Mouse (Mus musculus): ENCODE results near the gene Rilpl1. TPM values are rescaled to one million over a fixed set of nuclear protein-coding genes. Genes with fewer than 3 reads are reported as not detected.
"Not testable (repeated sequence)": the region's sequence is repeated elsewhere in the genome, so short reads cannot be mapped to it uniquely, and the experiment has no call there.

Gene Rilpl1
- polyA plus RNA-seq, 1 experiment, result 22.7 TPM

- WGBS, result 96% methylated on average over 6 of the region's 6 CpGs
- H3K27me3 ChIP-seq (ENCODE audit: control insufficient read depth, insufficient read depth, low read length), result no peaks in the 10 kb centered on the region
- DNase-seq, result no peak
Observed at GRCm38 (mm10) chr5:124509200-124509599, 22.0 kb downstream of the Rilpl1 start.

GRCm38 (mm10) chr5:124506731-124507359 lies 24.3 kb downstream of the Rilpl1 start:
- no peak for DNase-seq
- Histone ChIP-seq H3K27me3 (ENCODE audit: control insufficient read depth, insufficient read depth, low read length) (no peaks in the 10 kb centered on the region), H3K4me3 (replicated peaks; ENCODE audit: insufficient read depth, low read depth, low read length) (no peak overlapping the region), H3K27ac (ENCODE audit: insufficient read depth, low read length) (no peak overlapping the region), H3K4me1 (ENCODE audit: control insufficient read depth, insufficient read depth, low read length) (no peaks in the 10 kb centered on the region)
- TF ChIP-seq POLR2A (IDR thresholded peaks at IDR 0.05; ENCODE audit: borderline replicate concordance, insufficient read depth, low read length) (no peak), CTCF (IDR thresholded peaks at IDR 0.05; ENCODE audit: borderline replicate concordance, insufficient read depth, low read depth, low read length) (no peak)
- 85% methylated on average over 10 of the region's 10 CpGs for WGBS

More at GRCm38 (mm10) chr5:124509200-124509599, 22.0 kb downstream of the Rilpl1 start:
- TF ChIP-seq CTCF (IDR thresholded peaks at IDR 0.05; ENCODE audit: borderline replicate concordance, insufficient read depth, low read depth, low read length) (no peak), POLR2A (IDR thresholded peaks at IDR 0.05; ENCODE audit: borderline replicate concordance, insufficient read depth, low read length) (no peak)
- Histone ChIP-seq H3K4me1 (ENCODE audit: control insufficient read depth, insufficient read depth, low read length) (no peaks in the 10 kb centered on the region), H3K4me3 (replicated peaks; ENCODE audit: insufficient read depth, low read depth, low read length) (no peak overlapping the region), H3K27ac (ENCODE audit: insufficient read depth, low read length) (no peak overlapping the region)

GRCm38 (mm10) chr5:124505235-124505634 lies 26.0 kb downstream of the Rilpl1 start:
- WGBS, result 94% methylated on average over 4 of the region's 4 CpGs
- no peaks in the 10 kb centered on the region for H3K4me1 ChIP-seq (ENCODE audit: control insufficient read depth, insufficient read depth, low read length)
- H3K27ac ChIP-seq (ENCODE audit: insufficient read depth, low read length), result no peak overlapping the region
- TF ChIP-seq POLR2A (IDR thresholded peaks at IDR 0.05; ENCODE audit: borderline replicate concordance, insufficient read depth, low read length) (no peak), CTCF (IDR thresholded peaks at IDR 0.05; ENCODE audit: borderline replicate concordance, insufficient read depth, low read depth, low read length) (no peak)
- H3K27me3 ChIP-seq (ENCODE audit: control insufficient read depth, insufficient read depth, low read length), result no peaks in the 10 kb centered on the region
- no peak overlapping the region for H3K4me3 ChIP-seq (replicated peaks; ENCODE audit: insufficient read depth, low read depth, low read length)
- DNase-seq, result no peak

- 71% methylated on average over 14 of the region's 14 CpGs for whole genome bisulfite sequencing
- Histone ChIP-seq H3K4me3 (replicated peaks; ENCODE audit: insufficient read depth, low read depth, low read length) (no peak overlapping the region), H3K27me3 (ENCODE audit: control insufficient read depth, insufficient read depth, low read length) (no peaks in the 10 kb centered on the region), H3K27ac (ENCODE audit: insufficient read depth, low read length) (no peak overlapping the region), H3K4me1 (ENCODE audit: control insufficient read depth, insufficient read depth, low read length) (no peaks in the 10 kb centered on the region)
- TF ChIP-seq POLR2A (IDR thresholded peaks at IDR 0.05; ENCODE audit: borderline replicate concordance, insufficient read depth, low read length) (no peak), CTCF (IDR thresholded peaks at IDR 0.05; ENCODE audit: borderline replicate concordance, insufficient read depth, low read depth, low read length) (no peak)
- DNase-seq, result no peak
Observed at GRCm38 (mm10) chr5:124503742-124504141, 27.4 kb downstream of the Rilpl1 start.

GRCm38 (mm10) chr5:124501541-124501940 lies 29.6 kb downstream of the Rilpl1 start:
- no peak for TF ChIP-seq POLR2A (IDR thresholded peaks at IDR 0.05; ENCODE audit: borderline replicate concordance, insufficient read depth, low read length)
- TF ChIP-seq CTCF (IDR thresholded peaks at IDR 0.05; ENCODE audit: borderline replicate concordance, insufficient read depth, low read depth, low read length), result no peak
- no peaks in the 10 kb centered on the region for H3K4me1 ChIP-seq (ENCODE audit: control insufficient read depth, insufficient read depth, low read length)
- H3K27ac ChIP-seq (ENCODE audit: insufficient read depth, low read length), result no peak overlapping the region
- H3K4me3 ChIP-seq (replicated peaks; ENCODE audit: insufficient read depth, low read depth, low read length), result no peak overlapping the region
- 82% methylated on average over 10 of the region's 10 CpGs for WGBS
- no peaks in the 10 kb centered on the region for H3K27me3 ChIP-seq (ENCODE audit: control insufficient read depth, insufficient read depth, low read length)
- no peak for DNase-seq

GRCm38 (mm10) chr5:124500573-124500972 lies 30.6 kb downstream of the Rilpl1 start:
- 89% methylated on average over 3 of the region's 3 CpGs for WGBS
- Histone ChIP-seq H3K4me1 (ENCODE audit: control insufficient read depth, insufficient read depth, low read length) (no peaks in the 10 kb centered on the region), H3K27me3 (ENCODE audit: control insufficient read depth, insufficient read depth, low read length) (no peaks in the 10 kb centered on the region), H3K4me3 (replicated peaks; ENCODE audit: insufficient read depth, low read depth, low read length) (no peak overlapping the region), H3K27ac (ENCODE audit: insufficient read depth, low read length) (no peak overlapping the region)
- TF ChIP-seq POLR2A (IDR thresholded peaks at IDR 0.05; ENCODE audit: borderline replicate concordance, insufficient read depth, low read length) (no peak), CTCF (IDR thresholded peaks at IDR 0.05; ENCODE audit: borderline replicate concordance, insufficient read depth, low read depth, low read length) (no peak)
- DNase-seq, result no peak

- 80% methylated on average over 3 of the region's 4 CpGs for WGBS
- not testable (repeated sequence) for H3K4me1 ChIP-seq (ENCODE audit: control insufficient read depth, insufficient read depth, low read length); DNase-seq; H3K27ac ChIP-seq (ENCODE audit: insufficient read depth, low read length); H3K4me3 ChIP-seq (replicated peaks; ENCODE audit: insufficient read depth, low read depth, low read length); H3K27me3 ChIP-seq (ENCODE audit: control insufficient read depth, insufficient read depth, low read length)
Observed at GRCm38 (mm10) chr5:124500037-124500436, 31.2 kb downstream of the Rilpl1 start.

GRCm38 (mm10) chr5:124499001-124499400 lies 32.2 kb downstream of the Rilpl1 start:
- Histone ChIP-seq H3K27ac (ENCODE audit: insufficient read depth, low read length) (no peak overlapping the region), H3K4me1 (ENCODE audit: control insufficient read depth, insufficient read depth, low read length) (no peaks in the 10 kb centered on the region), H3K4me3 (replicated peaks; ENCODE audit: insufficient read depth, low read depth, low read length) (no peak overlapping the region), H3K27me3 (ENCODE audit: control insufficient read depth, insufficient read depth, low read length) (no peaks in the 10 kb centered on the region)
- DNase-seq, result no peak
- TF ChIP-seq POLR2A (IDR thresholded peaks at IDR 0.05; ENCODE audit: borderline replicate concordance, insufficient read depth, low read length) (no peak), CTCF (IDR thresholded peaks at IDR 0.05; ENCODE audit: borderline replicate concordance, insufficient read depth, low read depth, low read length) (no peak)
- WGBS, result 39% methylated on average over 5 of the region's 5 CpGs
